Mouse (Mus musculus) mouse trophoblast stem cell (cell line): ENCODE measurements around the gene Abcb10.
"Not testable (repeated sequence)": the region's sequence is repeated elsewhere in the genome, so short reads cannot be mapped to it uniquely, and the experiment has no call there.

Experiments used
- in situ Hi-C, 2 experiments: fragments of 300-500 bp; cut with MseI, MboI; formaldehyde crosslinking; loops; 2 replicates in 1 of 2; 3 replicates in 1 of 2; pipeline ENCODE4 v1.15.1; 2025

Abcb10 gene

GRCm38 (mm10) chr8:123982826-123983400 is at the start of gene Abcb10:
Gene Abcb10, minus strand, starts transcription at chr8:123983122.
- in situ Hi-C loops = no loop called here

GRCm38 (mm10) chr8:124027831-124028230 is 44.9 kb upstream of the Abcb10 start:
- in situ Hi-C loops = no loop called here

DNA sequence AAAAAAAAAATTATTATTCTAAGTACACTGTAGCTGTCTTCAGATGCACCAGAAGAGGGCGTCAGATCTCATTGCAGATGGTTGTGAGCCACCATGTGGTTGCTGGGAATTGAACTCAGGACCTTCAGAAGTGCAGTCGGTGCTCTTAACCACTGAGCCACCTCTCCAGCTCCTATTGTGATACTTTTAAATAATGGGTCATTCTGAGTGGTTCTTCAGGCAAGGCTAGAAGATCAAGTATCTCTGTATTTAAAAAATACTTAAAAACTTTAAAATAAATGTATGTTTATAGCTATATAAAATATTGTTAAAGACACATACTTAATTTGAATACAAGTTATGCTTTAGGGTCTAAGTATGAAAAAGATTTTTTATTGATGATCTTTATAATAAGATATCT is 43.3 kb upstream of the Abcb10 start:
- in situ Hi-C loops = not testable (repeated sequence)

DNA sequence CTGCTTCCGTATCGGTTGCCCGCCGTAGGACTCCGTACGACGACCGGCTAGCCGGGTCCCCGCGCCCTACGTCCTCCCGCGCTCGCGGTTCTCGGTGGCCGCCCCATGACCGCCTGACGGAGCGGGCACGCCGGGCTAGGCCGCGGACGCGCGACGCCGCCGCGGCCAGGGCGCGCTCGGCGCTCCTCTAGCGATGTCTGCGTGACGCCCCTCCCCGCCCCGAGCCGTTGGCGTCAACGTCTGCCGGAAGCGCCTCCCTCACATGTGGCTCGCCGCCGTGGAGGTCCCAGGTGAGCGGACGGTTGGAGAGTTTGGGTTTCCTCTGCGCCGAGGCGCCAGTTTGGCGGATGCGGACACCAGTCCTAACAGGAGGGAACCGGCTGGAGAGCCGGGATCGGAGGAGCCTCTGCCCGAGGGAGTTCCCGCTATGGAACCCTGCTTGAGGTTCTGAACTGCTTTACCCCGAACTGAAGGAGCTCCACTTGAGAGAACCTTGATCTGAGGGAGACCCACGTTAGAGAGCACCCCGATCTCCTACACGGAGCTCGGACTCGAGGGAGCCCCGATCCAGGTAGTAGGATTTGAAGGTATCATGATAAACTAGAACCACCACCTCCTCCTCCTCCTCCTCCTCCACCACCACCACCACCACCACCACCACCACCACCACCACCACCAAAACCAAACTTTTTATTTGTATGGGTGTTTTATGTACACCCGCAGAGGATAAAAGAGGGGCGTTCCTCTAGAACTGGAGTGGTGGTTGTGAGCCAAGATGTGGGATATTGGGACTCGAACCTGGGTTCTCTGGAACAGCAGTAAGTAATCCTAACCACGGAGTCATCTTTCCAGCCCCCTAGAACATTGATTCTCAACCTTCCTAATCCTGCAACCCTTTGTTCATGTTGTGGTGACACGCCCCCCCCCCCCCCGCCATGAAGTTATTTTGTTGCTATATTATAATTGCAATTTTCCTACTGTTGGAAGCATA is 38.6 kb upstream of the Abcb10 start, which contains the start of the genes Taf5l and Urb2:
Taf5l (minus strand) TSS at position 161 of the 991 bp plus-strand sequence.
Urb2 (plus strand) TSS at position 272 of the 991 bp plus-strand sequence.
- in situ Hi-C loops = no loop called here

DNA sequence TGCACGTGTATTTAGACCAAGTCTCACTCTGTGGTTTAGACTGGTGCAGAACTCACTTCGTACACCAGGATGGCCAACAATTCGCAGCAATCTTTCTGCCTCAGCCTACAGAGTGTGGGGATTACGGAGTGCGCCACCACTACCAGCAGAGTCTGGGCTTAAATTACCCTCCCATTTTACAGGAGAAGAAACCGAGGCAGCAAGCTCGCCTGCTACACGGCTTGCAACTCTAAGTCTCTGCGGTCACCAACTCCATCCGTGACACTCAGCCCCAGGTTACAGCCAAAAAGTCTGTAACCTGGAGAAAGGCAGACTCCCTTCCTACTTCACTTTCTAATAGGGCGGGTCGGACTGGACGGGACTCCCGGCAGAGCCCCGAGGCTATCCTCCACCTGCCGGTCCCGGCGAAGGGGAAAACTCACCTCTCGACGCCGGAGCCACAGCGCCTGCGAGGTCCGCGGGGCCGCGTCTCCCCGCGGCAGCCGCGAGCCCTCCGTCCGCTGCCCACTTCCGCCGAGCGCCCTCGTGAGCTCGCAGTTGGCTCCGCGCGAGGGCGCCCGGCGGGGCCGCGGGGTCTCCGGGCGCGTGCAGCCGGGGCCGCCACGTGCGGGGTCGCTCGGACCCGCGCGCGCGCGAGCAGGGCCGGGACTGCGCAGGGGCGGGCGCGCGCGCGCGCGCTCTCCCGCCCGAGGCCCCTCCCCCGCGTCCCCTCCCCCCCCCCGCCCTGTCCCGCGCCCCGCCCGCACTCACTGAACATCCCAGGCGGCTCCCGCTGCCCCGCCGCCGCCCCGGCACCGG is 37.7 kb upstream of the Abcb10 start:
- in situ Hi-C loops = no loop called here

GRCm38 (mm10) chr8:124019782-124020181 is 36.9 kb upstream of the Abcb10 start:
- in situ Hi-C loops = no loop called here

DNA sequence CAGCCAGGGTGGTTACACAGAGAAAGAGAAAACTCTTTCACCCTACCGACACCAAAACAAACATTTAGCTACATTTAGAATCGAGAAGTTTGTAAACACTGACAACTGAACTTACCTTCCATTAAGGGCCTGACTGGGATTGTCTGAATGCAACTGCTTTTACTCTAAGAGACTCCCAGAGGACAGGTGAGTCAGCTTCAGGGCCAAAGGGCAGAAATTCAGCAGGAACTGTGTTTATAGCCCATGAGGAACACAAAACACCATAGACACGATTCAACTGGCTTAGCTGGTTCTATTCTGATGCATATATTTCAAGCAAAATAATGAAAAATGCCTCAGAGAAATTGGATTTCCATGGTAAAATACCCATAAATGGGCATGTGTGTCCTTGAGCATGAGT is 31.8 kb upstream of the Abcb10 start:
- in situ Hi-C loops = no loop called here

GRCm38 (mm10) chr8:124014299-124014698 is 31.4 kb upstream of the Abcb10 start:
- in situ Hi-C loops = not testable (repeated sequence)

GRCm38 (mm10) chr8:124011989-124012586 is 29.2 kb upstream of the Abcb10 start:
- in situ Hi-C loops = no loop called here

GRCm38 (mm10) chr8:124011580-124011979 is 28.7 kb upstream of the Abcb10 start:
- in situ Hi-C loops = no loop called here

GRCm38 (mm10) chr8:124007829-124008228 is 24.9 kb upstream of the Abcb10 start:
- in situ Hi-C loops = no loop called here

DNA sequence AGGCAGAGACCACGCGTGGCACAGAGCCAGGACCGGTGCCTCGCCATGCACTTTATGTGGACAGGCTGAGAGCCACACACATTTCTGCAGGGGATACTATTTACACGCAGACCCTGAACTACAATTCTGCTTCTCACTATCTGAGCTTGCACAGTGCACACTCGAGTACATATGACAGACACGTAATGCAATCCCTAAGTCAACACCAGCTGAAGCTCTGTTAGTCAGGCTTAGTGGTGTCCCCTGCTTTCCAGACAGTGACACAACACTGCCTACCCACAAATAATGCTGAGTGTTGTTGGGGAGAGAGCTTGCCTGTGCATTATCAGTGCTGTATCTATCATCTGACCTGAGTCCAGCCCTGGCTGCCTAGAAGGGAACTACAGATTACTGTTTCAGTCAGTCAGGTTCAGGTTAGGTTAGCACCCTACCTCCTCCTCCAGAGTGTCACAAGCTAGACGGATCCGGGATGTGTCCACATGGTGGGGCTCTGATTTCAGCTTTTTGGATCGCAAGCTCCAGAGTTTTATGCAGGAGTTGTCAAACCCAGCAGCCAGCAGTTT is 19.7 kb upstream of the Abcb10 start:
- in situ Hi-C loops = no loop called here

- in situ Hi-C loops = no loop called here
Measured at GRCm38 (mm10) chr8:123999568-123999967, 16.6 kb upstream of the Abcb10 start.

GRCm38 (mm10) chr8:123993997-123994396 is 11.1 kb upstream of the Abcb10 start:
- in situ Hi-C loops = no loop called here

DNA sequence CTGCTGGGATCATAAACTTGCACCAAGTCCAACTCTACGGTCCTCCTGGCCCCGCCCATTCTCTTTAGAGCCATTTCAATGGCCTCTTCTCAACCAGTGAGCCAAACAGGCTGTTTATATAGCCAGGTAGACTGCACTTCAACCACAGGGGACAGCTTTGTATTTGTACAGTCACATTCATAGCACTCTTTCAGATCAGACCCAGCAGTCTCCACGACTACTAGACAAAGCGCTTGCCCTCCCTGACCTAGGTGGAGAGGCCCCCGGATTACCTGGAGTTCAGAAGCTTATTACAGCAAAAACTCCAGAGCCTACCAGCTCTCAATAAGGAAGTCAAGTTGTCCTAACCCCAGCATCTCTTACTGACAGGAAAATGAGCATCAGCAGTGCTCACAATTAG is 10.7 kb upstream of the Abcb10 start:
- in situ Hi-C loops = no loop called here

DNA sequence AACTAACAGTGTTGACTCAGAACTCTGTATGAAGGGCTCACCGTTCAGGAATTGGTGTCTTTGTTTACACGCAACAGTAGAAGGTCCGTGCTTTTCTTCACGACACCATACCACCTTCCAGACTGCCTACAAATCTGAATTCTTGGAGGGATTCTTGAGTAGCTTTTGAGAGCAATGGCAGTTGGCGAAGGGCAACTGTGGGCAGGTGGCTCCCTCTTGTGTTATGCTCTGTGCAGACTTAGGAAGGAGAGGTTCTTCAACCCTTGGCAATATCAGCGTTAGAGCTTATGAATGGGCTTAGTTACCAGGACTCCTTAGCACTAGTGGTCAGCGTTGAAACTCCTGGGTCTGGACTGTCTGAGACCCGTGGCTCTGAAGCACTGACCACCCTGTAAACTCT is 9.7 kb upstream of the Abcb10 start:
- in situ Hi-C loops = no loop called here

- in situ Hi-C loops = no loop called here
Measured at GRCm38 (mm10) chr8:123990277-123991049, 7.5 kb upstream of the Abcb10 start.

GRCm38 (mm10) chr8:123989128-123989527 is 6.2 kb upstream of the Abcb10 start:
- in situ Hi-C loops = no loop called here

DNA sequence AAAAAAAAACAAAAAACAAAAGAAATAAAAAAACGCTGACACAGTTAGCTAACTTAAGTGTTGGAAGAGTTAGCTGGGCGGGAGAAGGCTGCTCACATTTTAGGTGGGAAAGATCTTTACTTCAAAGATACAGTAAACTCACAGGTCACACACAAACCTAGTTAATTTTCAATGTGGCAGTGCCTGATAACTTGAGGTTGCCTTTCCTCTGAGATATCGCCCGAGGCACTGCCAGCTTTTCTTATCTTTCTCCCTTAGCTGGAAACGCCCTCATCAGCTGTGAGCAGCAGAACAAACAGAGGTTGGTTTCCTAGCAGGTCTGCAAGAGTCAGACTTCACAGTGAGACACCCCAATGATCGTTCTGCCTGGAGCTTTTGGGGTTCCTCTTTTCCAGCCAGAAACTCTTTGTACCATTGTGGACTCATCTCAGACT is 5.7 kb upstream of the Abcb10 start:
- in situ Hi-C loops = no loop called here

DNA sequence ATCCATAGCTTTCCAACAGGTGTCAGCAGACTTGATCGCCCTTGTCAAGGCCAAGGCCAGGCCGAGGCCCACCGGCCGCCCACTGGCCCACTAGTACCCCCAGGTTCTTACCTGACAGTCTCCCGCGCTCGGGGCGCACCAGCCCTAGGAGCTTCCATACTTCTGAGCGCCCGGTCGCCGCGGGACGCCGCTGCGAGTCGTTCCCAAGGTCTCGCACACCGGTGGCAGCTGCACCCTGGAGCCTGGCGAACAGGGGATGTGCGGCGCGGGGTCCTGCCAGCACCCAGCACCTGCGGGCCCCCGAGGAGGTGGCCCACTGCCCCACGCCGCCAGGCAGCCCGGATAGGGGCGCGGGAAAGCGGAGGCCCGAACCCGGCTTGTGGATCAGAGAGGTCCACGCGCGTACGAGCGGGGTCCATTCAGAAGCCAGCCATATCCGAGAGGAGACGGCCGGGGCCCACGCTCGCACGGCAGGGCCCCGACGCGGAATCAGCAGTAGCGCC is 580 bp downstream of the Abcb10 start:
- in situ Hi-C loops = no loop called here
